Mouse (Mus musculus) testis, postnatal 14 days (tissue): Measurements from ENCODE around the gene Dusp1.
A peak's percentile ranks its signal among the peaks of the same experiment; 100 is the strongest.

ENCODE experiments used
- DNase-seq: peaks from one replicate; pipeline ENCODE4 v3.0.0; 2021; ENCODE audit warnings: low spot score

Gene Dusp1

GRCm38 (mm10) chr17:26463984-26464383 lies 97.9 kb downstream of the Dusp1 start:
- no peak for DNase-seq

- DNase-seq: no peak
Measured at GRCm38 (mm10) chr17:26463432-26463831, 98.5 kb downstream of the Dusp1 start.

- DNase-seq: peak; percentile 48
Measured at GRCm38 (mm10) chr17:26462634-26463170, 99.2 kb downstream of the Dusp1 start.

DNA sequence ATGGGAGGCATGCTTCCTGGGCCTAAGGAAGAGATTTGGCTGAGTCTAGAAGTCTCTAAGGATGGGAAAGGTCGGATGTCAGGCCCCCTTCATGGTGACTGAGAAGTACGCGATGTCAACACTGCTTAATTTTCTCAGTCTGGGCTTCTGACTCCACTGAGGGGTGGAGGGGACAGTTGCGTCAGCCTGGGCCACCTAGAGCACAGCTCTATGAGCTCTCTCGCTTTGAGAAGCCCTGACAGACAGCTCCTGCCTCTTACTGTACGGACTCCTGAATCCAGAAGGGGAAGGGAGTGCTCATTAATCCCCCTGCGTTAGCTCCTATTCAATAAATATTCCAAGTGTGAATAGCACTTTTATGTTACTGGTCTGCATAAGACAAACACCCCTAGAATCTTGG lies 103.9 kb downstream of the Dusp1 start:
- DNase-seq: no peak

DNA sequence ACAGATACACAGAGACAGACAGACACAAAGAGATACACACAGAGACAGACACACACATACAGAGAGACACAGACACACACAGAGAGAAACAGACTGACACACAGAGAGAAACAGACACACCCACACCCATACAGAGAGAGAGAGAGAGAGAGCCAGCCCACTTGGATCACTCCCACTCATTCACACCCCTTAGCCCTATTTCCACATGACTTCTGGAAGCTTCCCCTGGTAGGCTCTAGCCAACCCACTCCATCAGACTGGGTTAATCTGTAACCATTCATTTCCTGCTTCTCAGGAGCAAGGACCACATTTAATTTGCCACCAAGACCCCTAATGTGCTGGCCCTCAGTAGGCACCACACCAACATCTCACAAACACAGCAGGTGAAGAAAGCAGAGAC lies 104.4 kb downstream of the Dusp1 start:
- no peak for DNase-seq
